Mouse (Mus musculus): ENCODE measurements around the gene Qtrt1.

The Qtrt1 gene

DNA sequence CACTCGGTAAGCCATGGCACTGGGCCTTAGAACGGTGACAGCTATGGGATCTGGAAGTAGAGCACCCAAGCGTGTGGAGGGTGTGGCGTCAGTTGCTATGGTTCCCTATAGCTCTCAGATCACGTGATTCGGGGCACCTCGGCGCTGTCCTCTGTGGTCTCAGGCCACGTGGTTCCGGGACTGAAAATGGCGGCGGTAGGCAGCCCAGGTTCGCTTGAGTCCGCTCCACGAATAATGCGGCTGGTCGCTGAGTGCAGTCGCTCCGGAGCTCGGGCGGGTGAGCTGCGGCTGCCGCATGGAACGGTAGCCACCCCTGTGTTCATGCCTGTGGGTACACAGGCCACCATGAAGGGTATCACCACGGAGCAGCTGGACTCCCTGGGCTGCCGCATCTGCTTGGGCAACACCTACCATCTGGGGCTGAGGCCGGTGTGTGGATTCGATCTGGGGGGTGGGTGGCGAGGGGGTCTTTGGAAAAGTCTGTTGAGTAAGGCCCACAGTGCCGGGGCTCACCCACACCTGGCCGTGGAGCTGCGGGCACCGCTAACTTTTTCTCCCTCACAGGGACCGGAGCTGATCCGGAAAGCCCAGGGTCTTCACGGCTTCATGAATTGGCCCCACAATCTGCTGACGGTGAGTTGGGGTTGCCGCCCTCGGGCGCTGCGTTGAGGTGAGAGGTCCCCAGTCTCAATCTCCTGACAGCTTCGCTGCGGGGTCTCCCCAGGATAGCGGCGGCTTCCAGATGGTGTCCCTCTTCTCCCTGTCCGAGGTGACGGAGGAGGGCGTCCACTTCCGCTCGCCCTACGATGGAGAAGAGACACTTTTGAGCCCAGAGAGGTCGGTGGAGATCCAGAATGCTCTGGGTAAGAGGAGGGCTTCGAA is at the start of gene Qtrt1:
Gene Qtrt1 (plus strand): TSS at position 169 of the 882 bp plus-strand sequence.
- in situ Hi-C loops (cut with MboI, MseI), result loop anchor here in 1 of 2 experiments (5.0 kb wide), 1 partner anchor 95 kb away; no protein-coding TSS in a partner anchor

DNA sequence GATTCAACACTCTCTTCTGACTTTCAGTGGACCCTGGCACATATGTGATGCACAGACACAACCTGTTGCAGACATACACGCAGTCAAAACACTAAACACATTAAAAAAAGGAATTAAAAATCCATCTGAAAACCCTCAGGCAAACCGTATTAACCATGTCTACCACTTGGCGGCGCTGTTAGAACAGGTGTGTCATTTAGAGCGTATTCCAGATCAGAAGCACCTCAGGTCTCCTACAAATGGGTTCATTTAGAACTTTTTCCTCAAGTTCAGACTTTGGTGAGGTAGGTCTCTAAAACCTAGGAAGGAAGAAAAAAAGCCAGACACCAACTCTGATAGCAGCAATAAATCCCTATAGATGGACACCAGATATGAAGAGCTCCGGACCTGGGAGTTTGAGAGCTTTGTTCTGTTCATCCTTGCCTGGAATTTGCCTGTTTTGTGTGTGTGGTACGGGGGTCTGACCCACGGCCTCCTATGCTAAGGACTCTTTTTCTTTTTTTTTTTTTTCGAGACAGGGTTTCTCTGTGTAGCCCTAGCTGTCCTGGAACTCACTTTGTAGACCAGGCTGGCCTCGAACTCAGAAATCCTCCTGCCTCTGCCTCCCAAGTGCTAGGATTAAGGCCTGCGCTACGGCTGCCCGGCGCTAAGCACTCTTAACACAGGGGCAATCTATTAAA is 45.0 kb upstream of the Qtrt1 start:
- in situ Hi-C loops (cut with MboI, MseI), result no loop called here

DNA sequence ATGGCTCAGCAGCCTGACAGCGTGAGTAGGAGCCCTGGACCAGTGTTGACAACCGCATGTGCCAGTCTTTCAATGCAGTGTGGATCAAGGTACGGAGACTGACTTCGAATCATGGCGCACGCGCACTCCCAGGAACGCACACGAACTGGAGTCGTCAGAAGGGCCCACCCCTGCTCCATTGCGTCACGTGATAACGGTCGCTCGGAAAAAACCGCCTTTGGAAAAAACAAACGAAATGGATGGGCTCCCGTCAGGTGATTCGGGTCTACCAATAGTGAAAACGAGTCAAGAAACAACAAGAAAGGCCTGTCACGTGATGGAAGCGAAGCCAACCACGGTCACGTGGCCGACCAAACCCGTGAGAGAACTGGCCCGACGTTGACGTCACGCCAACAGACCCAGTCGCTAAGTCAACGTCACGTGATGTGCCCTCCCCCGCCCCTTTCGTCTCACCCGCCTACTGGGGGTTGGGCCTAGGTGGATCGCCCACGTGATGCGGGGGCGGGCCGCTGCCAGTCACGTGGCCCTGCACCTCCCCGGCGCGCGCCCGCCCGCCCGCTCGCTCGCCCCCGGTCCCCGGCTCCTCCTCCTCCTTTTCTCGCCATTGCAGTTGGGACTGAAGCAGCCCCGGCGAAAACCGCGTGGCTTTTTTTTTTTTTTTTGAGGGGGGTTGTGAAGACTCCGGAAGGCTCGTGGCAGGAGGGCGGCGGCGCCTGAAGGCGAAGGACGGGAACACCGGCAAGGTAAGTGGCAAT is 44.1 kb upstream of the Qtrt1 start, which contains the start of gene Ilf3:
Gene Ilf3 (plus strand): TSS at position 515 of the 755 bp plus-strand sequence.
- in situ Hi-C loops (cut with MboI, MseI), result no loop called here

DNA sequence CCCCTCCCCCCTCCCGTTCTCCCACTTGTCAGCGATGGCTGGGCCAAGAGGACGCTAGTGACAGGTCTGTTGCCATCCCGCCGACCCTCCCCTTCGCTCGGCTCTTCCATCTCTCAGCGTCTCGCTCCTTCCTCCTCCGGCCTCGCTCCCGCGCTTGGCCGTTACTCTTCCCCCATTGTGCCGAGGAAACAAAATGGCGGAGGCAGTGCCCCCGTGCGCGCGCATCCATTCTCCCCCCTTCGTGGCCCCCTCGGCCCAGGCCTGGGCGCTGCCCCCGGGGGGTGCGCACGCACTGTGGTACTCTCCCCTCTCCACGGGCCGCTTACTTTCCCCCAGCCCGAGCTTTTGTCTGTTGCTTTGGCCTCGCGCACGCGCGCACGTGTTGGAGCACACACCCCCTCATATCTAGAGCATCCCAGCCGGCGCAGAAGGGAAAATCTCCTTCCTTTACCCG is 43.5 kb upstream of the Qtrt1 start:
- in situ Hi-C loops (cut with MboI, MseI), result no loop called here

DNA sequence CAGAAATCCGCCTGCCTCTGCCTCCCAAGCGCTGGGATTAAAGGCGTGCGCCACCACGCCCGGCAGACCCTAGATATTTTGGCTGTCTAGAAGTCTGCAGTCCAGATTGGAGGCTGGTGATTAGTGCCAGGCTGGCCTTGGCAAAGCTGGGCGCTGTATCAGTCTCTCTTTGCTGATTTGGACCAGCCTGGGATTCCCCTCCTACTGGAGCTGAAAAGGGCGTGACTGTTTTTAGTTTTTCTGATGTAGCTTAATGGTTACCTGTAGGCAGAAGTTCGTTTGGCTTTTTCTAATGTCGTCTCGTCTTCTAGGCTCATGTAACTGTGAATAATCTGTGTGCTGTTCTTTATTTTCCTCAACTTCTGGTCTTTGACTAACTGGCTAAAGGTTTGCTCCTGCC is 42.6 kb upstream of the Qtrt1 start:
- in situ Hi-C loops (cut with MboI, MseI), result no loop called here

DNA sequence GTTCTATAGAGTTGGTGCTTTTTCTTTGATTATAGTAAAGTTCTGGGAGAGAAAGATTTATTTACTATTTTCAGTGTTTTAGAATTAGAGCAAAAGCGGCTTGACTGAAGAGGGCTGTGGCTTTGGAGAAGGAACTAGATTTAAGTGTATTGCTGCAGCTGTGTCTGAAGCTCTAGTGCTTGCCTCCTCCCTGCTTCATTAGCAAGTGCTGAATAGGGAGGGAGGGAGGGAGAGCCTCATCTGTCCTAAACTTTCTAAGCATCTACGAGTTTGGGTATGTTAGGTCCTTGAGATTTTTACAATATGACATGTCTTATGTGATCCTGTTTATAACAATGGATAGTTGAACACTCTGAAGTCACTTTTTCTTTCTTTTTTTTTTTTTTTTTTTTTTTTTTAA is 40.8 kb upstream of the Qtrt1 start:
- in situ Hi-C loops (cut with MboI, MseI), result loop anchor here in 1 of 2 experiments (5.0 to 10.0 kb wide), 2 partner anchors 36 to 446 kb away; no protein-coding TSS in a partner anchor

DNA sequence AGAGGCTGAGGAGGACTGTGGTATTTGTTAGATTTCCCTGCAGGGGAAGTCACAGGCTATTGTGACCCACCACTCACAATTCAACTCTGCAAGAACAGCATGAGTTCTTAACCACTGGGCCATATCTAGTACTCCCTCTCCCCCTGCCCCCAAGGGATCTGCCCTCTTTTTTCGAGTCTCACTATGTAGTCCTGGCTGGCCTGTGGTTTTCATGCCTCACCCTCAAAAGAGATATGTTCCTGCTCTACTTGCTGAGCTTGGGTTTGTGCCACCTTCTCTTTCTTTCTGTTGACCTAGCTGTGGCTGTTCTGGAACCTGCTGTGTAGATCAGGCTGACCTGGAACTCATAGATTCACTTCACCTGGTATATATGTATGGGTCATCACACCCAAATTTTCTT is 39.1 kb upstream of the Qtrt1 start:
- in situ Hi-C loops (cut with MboI, MseI), result loop anchor here in 1 of 2 experiments (5.0 to 10.0 kb wide), 2 partner anchors 35 to 448 kb away; no protein-coding TSS in a partner anchor

DNA sequence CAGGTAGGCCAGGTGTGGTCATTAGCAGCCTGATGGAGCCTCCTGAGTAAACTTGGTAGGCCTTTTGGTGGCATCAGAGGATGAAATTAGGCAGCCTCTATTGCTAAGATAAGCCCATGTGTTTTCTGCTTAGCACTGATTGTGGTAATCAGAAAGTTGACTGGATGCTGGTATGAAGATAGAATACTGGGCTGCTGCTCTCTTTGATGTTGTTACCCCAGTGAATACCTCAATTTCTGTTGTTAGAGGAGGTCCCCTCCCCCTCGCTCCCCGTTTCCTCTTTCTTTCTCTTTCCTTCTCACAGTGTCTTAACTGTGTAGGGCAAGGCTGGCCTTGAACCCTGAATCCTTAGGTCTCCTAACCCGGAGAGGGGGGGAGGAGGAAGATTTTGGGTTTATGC is 32.4 kb upstream of the Qtrt1 start:
- in situ Hi-C loops (cut with MboI, MseI), result loop anchor here in 1 of 2 experiments (10.0 kb wide), 1 partner anchor 454 kb away; no protein-coding TSS in a partner anchor

DNA sequence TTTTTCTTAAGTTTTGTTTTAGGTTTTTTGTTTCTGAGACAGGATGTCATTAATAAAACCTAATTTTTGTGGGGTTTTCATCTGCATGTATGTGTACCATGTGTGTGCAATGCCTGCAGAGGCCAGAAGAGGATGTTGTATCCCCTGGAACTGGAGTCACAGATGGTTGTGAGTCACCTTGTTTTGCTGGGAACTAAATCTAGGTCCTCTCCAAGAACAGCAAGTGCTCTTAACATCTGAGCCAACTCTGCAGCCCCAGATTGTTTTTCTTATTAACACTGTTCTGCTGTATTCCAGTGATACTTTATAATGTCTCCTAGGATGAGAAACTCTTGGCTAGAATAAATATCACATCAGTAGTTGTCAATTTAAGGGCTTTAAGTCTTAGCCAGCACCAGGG is 30.8 kb upstream of the Qtrt1 start:
- in situ Hi-C loops (cut with MboI, MseI), result no loop called here

DNA sequence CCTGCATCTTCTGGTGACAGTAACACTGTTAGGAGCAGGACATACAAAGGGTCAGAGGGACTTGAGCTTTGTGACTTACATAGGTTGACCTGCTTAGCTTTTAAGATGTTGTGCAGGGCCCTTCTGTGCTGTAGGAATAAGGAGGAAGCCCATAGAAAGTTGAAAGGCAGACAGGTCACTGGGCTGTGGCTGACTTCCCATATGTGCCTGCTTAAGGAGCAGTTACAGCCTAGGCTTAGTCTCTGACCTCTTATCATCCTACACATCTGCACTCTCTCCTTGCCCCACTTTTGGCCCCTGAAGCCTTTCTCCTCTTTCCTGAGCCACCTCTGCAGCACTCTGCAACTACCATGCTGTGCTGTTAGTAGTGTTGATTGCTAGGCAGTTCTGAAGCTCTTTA is 27.7 kb upstream of the Qtrt1 start:
- in situ Hi-C loops (cut with MboI, MseI), result no loop called here

DNA sequence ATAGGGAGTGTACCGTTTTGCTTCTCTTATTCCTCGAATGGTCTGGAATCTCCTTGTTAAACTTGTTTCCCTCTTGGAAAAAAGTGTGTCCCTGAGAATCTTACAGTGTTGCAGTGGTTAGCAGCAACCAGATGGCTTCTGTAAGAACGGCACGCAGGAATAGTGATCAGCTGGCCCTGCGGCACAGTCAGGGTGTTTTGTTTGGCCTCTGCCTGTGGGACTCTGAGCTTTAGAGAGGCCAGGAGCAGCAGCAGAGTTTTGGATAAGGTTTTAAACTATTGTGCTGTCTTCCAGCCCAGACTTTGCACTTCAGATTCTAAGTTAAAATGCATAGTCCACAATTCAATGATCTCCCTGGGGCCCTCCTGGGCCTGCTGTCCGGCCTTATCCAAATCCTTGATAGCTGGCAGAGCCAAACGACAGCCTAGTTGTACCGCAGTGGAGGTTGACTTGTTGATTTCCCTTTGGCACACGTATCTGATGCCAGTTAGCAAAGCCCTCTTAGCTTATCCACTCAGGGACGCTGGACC is 18.9 kb upstream of the Qtrt1 start:
- in situ Hi-C loops (cut with MboI, MseI), result no loop called here

DNA sequence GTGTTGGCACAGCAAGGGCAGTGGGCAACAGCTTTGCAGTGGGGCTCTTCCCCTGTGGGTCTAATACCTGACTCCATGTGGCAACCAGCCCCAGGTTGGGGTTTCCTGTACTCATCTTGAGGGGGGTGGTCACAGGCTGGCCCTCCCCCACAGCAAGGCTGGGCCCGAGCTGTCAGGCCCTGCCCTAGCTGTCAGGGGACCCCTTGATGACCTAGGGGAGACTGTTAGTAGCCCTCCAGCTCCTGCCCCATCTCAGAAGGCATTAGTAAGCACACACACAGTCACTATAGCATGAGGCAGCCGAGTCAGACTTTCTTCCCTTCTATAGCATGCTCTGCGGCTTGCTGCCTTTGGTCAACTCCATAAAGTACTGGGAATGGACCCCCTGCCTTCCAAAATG is 15.9 kb upstream of the Qtrt1 start:
- in situ Hi-C loops (cut with MboI, MseI), result loop anchor here in 1 of 2 experiments (5.0 kb wide), 1 partner anchor 82 kb away; no protein-coding TSS in a partner anchor

DNA sequence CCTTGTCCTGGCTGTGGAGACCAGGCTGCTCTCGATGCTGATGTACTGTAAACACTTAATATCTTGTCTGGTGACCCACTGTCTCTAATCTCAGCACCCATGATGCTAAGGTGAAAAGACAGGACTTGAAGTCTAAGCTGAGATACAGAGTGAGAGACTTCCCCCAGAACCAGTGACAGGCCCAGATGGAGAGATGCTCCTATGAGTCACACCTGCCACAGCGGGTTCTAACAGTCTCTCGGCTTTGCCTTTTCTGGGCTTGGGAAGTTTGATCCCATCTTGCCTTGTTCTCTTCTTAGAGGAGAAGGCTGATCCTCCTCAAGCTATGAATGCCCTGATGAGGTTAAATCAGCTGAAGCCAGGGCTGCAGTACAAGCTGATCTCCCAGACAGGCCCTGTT is 14.5 kb upstream of the Qtrt1 start:
- in situ Hi-C loops (cut with MboI, MseI), result loop anchor here in 1 of 2 experiments (5.0 kb wide), 1 partner anchor 80 kb away; no protein-coding TSS in a partner anchor

DNA sequence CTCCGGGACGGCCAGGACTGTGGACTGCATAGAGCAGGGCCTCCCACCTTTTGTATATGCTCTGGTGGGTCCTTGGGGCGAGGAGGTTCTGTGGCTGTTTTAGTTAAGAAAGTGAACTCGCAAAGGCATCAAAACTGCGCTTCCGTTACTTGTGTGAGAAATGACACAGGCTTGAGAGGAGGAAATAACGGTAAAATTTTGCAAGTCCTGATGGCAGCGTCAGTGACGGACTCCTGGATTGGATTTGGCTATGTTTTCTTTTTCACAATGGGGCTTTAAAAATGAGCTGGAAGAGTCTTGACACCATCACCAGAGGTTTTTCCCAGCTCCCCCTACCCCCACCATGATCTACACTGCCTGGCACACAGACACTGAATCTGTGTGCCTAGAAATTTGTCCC is 10.6 kb upstream of the Qtrt1 start:
- in situ Hi-C loops (cut with MboI, MseI), result no loop called here

DNA sequence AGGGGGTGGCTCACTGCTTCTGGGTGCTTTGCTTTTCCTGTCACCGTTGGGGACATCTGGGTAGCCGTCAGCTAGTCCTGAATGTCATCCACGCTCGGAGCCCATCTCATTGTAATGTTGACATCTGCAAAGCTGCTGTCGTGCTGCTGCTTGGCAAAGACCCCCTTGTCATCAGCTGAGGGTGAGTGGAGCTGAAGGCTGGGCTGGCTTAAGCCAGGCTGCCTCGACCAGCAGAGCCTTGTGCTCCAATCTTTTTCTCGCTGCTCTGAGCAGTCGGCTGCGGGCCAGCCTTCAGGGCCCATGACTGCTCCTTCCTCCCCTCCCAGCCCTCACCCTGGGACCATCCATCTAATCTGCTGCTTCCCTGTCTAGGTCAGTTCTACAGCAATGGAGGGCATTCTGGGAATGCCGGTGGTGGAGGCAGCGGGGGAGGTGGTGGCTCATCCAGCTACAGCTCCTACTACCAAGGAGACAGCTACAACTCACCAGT is 8.8 kb upstream of the Qtrt1 start:
- in situ Hi-C loops (cut with MboI, MseI), result no loop called here

DNA sequence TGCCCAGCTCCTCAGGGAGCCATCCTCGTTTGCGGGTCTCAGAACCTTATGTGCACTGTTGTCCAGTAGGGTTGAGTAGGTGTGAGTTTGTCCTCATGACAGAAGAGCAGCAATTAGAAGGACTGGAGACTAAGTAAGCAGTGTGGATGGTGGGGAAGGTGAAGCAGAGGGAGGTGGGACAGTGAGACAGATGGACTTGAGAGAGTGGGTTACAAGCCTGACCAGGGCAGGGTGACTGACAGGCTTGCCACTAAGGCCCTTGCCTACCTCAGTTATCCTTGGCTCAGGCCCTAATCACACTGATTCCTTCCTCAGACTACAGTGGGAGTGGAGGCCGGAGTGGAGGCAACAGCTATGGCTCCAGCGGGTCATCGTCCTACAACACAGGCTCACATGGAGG is 7.9 kb upstream of the Qtrt1 start:
- in situ Hi-C loops (cut with MboI, MseI), result no loop called here

DNA sequence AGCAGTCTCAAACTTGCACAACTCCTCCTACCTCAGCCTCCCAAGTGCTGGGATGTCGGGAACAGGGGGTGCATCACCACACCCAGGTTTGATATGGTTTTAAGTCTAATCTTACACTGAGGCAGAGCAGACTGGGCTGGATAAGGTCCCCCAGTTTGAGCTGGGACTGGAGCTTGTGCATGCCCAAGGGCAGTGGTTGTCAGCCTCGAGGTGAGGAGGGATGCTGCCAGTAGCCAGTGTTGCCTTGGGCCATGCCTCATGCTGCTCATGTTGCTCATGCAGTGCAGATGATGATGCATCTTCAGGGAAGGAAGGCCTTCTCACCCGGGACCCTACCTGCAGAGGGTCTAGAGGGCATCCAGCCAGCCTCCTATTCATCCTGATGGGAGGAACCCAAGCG is 6.1 kb upstream of the Qtrt1 start:
- in situ Hi-C loops (cut with MboI, MseI), result loop anchor here in 1 of 2 experiments (5.0 kb wide), 1 partner anchor 33 kb away; no protein-coding TSS in a partner anchor

DNA sequence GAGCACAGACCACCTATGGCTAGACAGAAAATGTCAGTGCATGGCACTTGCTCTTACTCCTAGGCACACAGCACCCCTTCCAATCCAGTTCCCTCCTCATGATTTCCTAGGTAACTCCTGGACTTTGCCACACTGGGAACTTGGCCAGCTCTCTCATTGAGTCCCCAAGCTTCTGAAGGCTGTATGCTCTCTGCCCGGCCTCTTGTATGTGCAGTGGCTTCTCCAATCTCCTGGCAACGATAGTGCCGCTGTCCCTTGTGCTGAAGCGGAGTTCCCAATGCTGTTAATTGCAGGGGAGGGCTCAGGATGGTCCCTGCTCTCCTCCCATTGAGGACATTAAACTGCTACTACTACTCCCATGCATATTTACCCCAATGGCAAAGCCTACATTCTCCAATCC is 3.7 kb upstream of the Qtrt1 start:
- in situ Hi-C loops (cut with MboI, MseI), result loop anchor here in 1 of 2 experiments (5.0 kb wide), 1 partner anchor 36 kb away; no protein-coding TSS in a partner anchor

DNA sequence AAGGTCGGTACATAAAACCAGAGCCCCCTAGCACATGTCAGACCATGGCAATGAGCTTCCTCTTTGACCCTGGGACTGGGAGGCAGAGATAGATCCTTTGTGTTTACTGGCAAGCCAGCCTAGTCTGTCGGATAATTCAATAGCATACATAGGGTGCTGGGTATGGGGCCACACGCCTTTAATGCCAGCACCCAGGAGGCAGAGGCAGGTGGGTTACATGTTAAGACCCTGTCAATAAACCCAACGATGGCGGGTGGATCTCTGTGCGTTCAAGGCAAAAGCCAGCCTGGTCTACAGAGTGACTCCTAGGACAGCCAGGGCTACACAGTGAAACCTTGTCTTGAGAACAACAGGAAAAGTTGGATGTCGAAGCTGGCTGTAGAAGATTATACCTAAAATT is 3.0 kb upstream of the Qtrt1 start:
- in situ Hi-C loops (cut with MboI, MseI), result loop anchor here in 1 of 2 experiments (5.0 kb wide), 1 partner anchor 36 kb away; no protein-coding TSS in a partner anchor

DNA sequence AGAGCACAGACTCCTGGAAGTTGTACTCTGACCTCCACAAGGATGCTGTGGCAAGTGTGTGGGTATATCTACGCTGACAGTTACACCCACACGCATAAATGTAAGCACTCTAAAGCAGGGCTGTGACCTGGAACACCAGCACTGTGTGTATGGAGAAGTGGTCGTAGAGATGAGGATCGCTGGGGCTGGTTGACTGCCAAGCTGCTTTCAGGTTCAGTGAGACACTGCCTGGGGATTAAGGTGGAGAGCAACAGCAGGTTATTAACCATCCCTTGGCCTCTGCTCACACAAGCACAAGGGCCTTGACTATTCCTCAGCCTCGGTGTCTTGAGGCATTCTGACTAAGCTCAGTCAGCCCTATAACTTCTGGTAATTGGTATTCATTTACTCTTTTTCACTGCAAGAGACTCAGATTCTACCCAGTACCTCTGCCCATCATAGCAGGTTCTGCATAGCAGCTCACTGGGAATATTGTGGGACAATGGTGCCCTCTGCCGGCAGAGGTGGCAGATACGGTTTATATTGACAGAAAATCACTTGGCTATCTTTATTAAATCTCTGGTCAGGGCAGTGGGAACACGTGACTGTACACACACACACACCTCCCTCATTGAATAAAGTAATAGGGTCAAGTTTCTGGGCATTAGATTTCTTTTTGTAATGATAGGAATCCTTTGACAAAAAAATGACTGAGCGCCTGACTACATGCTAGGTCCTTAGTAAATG is 1.9 kb upstream of the Qtrt1 start:
- in situ Hi-C loops (cut with MboI, MseI), result loop anchor here in 1 of 2 experiments (5.0 kb wide), 2 partner anchors 37 to 92 kb away; no protein-coding TSS in a partner anchor

Data from T-helper 17 cell (primary cell).